Mouse (Mus musculus) right cerebral cortex, postnatal 4 days (tissue): ENCODE measurements around the gene Gpd2.

ENCODE experiments used
- DNase-seq: peaks from one replicate; pipeline ENCODE4 v3.0.0-alpha.2; 2022

The Gpd2 gene

GRCm38 (mm10) chr2:57237475-57237919, at the start of gene Gpd2:
Gene Gpd2, plus strand, starts transcription at chr2:57237635.
- peak; percentile 50 for DNase-seq

- DNase-seq = no peak
Measured at GRCm38 (mm10) chr2:57188237-57188636, 49.2 kb upstream of the Gpd2 start.

- no peak for DNase-seq
Measured at GRCm38 (mm10) chr2:57190884-57191283, 46.6 kb upstream of the Gpd2 start.

- no peak for DNase-seq
Measured at GRCm38 (mm10) chr2:57199046-57199445, 38.4 kb upstream of the Gpd2 start.

GRCm38 (mm10) chr2:57208472-57209083, 28.9 kb upstream of the Gpd2 start:
- DNase-seq = no peak

GRCm38 (mm10) chr2:57211049-57212001, 26.1 kb upstream of the Gpd2 start:
- no peak for DNase-seq

GRCm38 (mm10) chr2:57213364-57213763, 24.1 kb upstream of the Gpd2 start:
- DNase-seq = no peak

- no peak for DNase-seq
Measured at GRCm38 (mm10) chr2:57223288-57224026, 14.0 kb upstream of the Gpd2 start.

- no peak for DNase-seq
Measured at GRCm38 (mm10) chr2:57225236-57225635, 12.2 kb upstream of the Gpd2 start.

GRCm38 (mm10) chr2:57227425-57227824, 10.0 kb upstream of the Gpd2 start:
- no peak for DNase-seq

GRCm38 (mm10) chr2:57229647-57230240, 7.7 kb upstream of the Gpd2 start:
- no peak for DNase-seq

- DNase-seq = no peak
Measured at GRCm38 (mm10) chr2:57231432-57231831, 6.0 kb upstream of the Gpd2 start.

GRCm38 (mm10) chr2:57232328-57232727, 5.1 kb upstream of the Gpd2 start:
- DNase-seq = no peak

GRCm38 (mm10) chr2:57236246-57236645, 1.2 kb upstream of the Gpd2 start:
- no peak for DNase-seq

GRCm38 (mm10) chr2:57237026-57237425, 409 bp upstream of the Gpd2 start:
- no peak for DNase-seq

GRCm38 (mm10) chr2:57237920-57238613, 632 bp downstream of the Gpd2 start:
- peak; percentile 62 for DNase-seq

- DNase-seq = no peak
Measured at GRCm38 (mm10) chr2:57238614-57239165, 1.3 kb downstream of the Gpd2 start.

- no peak for DNase-seq
Measured at GRCm38 (mm10) chr2:57239356-57239755, 1.9 kb downstream of the Gpd2 start.

- DNase-seq = no peak
Measured at GRCm38 (mm10) chr2:57243987-57244386, 6.6 kb downstream of the Gpd2 start.

GRCm38 (mm10) chr2:57245721-57246328, 8.4 kb downstream of the Gpd2 start:
- no peak for DNase-seq

- no peak for DNase-seq
Measured at GRCm38 (mm10) chr2:57250113-57250512, 12.7 kb downstream of the Gpd2 start.
